ENCODE assay signal across 10 mouse cellular contexts in genomic region chr4:134300316-134300715, GRCm38 (mm10). TPM values are rescaled to one million over a fixed set of nuclear protein-coding genes. Genes with fewer than 3 reads are reported as not detected.
DNase-seq lines count a peak whose midpoint lies in the region; ATAC-seq and TF ChIP-seq lines count a peak whose summit lies in the region.
"Had no signal": no experiment of that assay in that cellular context is flagged by ENCODE, and none has a peak within 500 bp of the region (broad histone marks: within the 10 kb centered on the region; RNA-seq: fewer than 3 reads in every experiment).

No protein-coding gene starts in this region.

- intact Hi-C loops in gastrocnemius, postnatal 36 days (cut with DNase I), result no loop called here

- 81% methylated on average over 9 of the region's 9 CpGs for WGBS in forebrain, postnatal 0 days

- peak; percentile 23 to 43 for DNase-seq in urinary bladder, postnatal 36 days (ENCODE audit: low spot score in 2 of 2)
- no peak for DNase-seq in urinary bladder, postnatal 25 days (ENCODE audit: low spot score)
- peak; percentile 72 to 74 for DNase-seq in gastrocnemius, postnatal 36 days
- peak; percentile 80 for DNase-seq in heart, postnatal 4 days
- no peak for DNase-seq in layer of hippocampus, adult 9-10 months (ENCODE audit: low spot score)
- DNase-seq in forebrain, postnatal 0 days, result no peak
- no peak for DNase-seq in layer of hippocampus, postnatal 36 days

- H3K36me3 ChIP-seq in forebrain, postnatal 0 days (ENCODE audit: insufficient read depth), result no peaks in the 10 kb centered on the region
- H3K36me3 ChIP-seq: embryonic facial prominence, embryonic 10.5 days; hindbrain, embryonic 15.5 days; limb, embryonic 12.5 days had no signal

- no peaks in the 10 kb centered on the region for H3K27me3 ChIP-seq in forebrain, postnatal 0 days (ENCODE audit: insufficient read depth, low read length)
- H3K27me3 ChIP-seq: hindbrain, embryonic 15.5 days had no signal

- no peak overlapping the region for H3K9ac ChIP-seq in forebrain, postnatal 0 days
- H3K9ac ChIP-seq: hindbrain, embryonic 15.5 days; limb, embryonic 12.5 days had no signal

- no peak overlapping the region for H3K4me2 ChIP-seq in forebrain, postnatal 0 days (ENCODE audit: low read depth)
- H3K4me2 ChIP-seq: hindbrain, embryonic 15.5 days; limb, embryonic 12.5 days had no signal

- no peak overlapping the region for H3K4me3 ChIP-seq in forebrain, postnatal 0 days (ENCODE audit: low read depth, low read length)
- H3K4me3 ChIP-seq: embryonic facial prominence, embryonic 10.5 days; hindbrain, embryonic 15.5 days; limb, embryonic 12.5 days had no signal

- H3K27ac ChIP-seq in forebrain, postnatal 0 days (ENCODE audit: low read depth, low read length), result no peak overlapping the region
- H3K27ac ChIP-seq: embryonic facial prominence, embryonic 10.5 days; hindbrain, embryonic 15.5 days; limb, embryonic 12.5 days had no signal

- ATAC-seq in forebrain, postnatal 0 days, result no peak

- no peaks in the 10 kb centered on the region for H3K9me3 ChIP-seq in forebrain, postnatal 0 days (ENCODE audit: low read length)
- H3K9me3 ChIP-seq: embryonic facial prominence, embryonic 10.5 days; hindbrain, embryonic 15.5 days had no signal

- no peak for TF ChIP-seq CTCF in forebrain, postnatal 0 days (IDR thresholded peaks at IDR 0.05; ENCODE audit: low read depth)

- H3K4me1 ChIP-seq in forebrain, postnatal 0 days (ENCODE audit: insufficient read depth), result no peaks in the 10 kb centered on the region
- H3K4me1 ChIP-seq: hindbrain, embryonic 15.5 days; limb, embryonic 12.5 days had no signal

RNA-seq across cellular contexts. Expression of gene Pdik1l, which starts 12.6 kb away (rescaled TPM):
- 1 to 10 TPM; 2.2 to 4.3 TPM for total RNA-seq in gastrocnemius, postnatal 36 days (2021)
- total RNA-seq in heart, postnatal 4 days (2021), result 10 to 100 TPM; 11.8 to 12.2 TPM
- 42.2 and 43.8 TPM in 2 replicates for total RNA-seq in forebrain, postnatal 0 days (2014; rRNA removed)
- polyA plus RNA-seq in forebrain, postnatal 0 days (2015; fragmentation: Nextera tagmentation; extraction: Ambion mirVana), result 21.7 and 28.9 TPM in 2 replicates
- total RNA-seq in layer of hippocampus, postnatal 36 days (2021), result 10 to 100 TPM; 16.7 to 21.5 TPM

RNA-seq across cellular contexts. Expression of gene Trim63, which starts 14.6 kb away (rescaled TPM):
- total RNA-seq in gastrocnemius, postnatal 36 days (2021), result 100 to 1,000 TPM; 241 to 268 TPM
- total RNA-seq in heart, postnatal 4 days (2021), result 100 to 1,000 TPM; 199 to 226 TPM
- total RNA-seq in forebrain, postnatal 0 days (2014; rRNA removed), result 1.3 and 1.5 TPM in 2 replicates
- 0.18 and 0.31 TPM in 2 replicates for polyA plus RNA-seq in forebrain, postnatal 0 days (2015; fragmentation: Nextera tagmentation; extraction: Ambion mirVana)
- total RNA-seq in layer of hippocampus, postnatal 36 days (2021), result not detected

RNA-seq across cellular contexts. Expression of gene Slc30a2, which starts 42.7 kb away (rescaled TPM):
- 10 to 100 TPM in 1 of 2 experiments, 1 to 10 TPM in 1; 3.8 to 22.3 TPM for total RNA-seq in gastrocnemius, postnatal 36 days (2021)
- total RNA-seq in heart, postnatal 4 days (2021), result under 1 TPM; 0.29 to 0.61 TPM
- total RNA-seq in forebrain, postnatal 0 days (2014; rRNA removed), result 0.08 TPM in 1 of 2 replicates, not detected in the other
- 0.15 and 0.28 TPM in 2 replicates for polyA plus RNA-seq in forebrain, postnatal 0 days (2015; fragmentation: Nextera tagmentation; extraction: Ambion mirVana)
- total RNA-seq in layer of hippocampus, postnatal 36 days (2021), result not detected

RNA-seq across cellular contexts. Expression of gene Grrp1, which starts 46.4 kb away (rescaled TPM):
- total RNA-seq in gastrocnemius, postnatal 36 days (2021), result 1 to 10 TPM; 2.4 to 3.6 TPM
- total RNA-seq in heart, postnatal 4 days (2021), result 10 to 100 TPM in 1 of 2 experiments, 1 to 10 TPM in 1; 8.9 to 10.3 TPM
- total RNA-seq in forebrain, postnatal 0 days (2014; rRNA removed), result 14.2 and 18.3 TPM in 2 replicates
- 18.3 and 20.0 TPM in 2 replicates for polyA plus RNA-seq in forebrain, postnatal 0 days (2015; fragmentation: Nextera tagmentation; extraction: Ambion mirVana)
- 1 to 10 TPM; 2.7 to 7.4 TPM for total RNA-seq in layer of hippocampus, postnatal 36 days (2021)

RNA-seq across cellular contexts. Expression of gene Gm30191, which starts 53.6 kb away (rescaled TPM):
- not detected for total RNA-seq in gastrocnemius, postnatal 36 days (2021)
- not detected for total RNA-seq in heart, postnatal 4 days (2021)
- not detected in 2 replicates for total RNA-seq in forebrain, postnatal 0 days (2014; rRNA removed)
- 0.25 TPM in 1 of 2 replicates, not detected in the other for polyA plus RNA-seq in forebrain, postnatal 0 days (2015; fragmentation: Nextera tagmentation; extraction: Ambion mirVana)
- not detected for total RNA-seq in layer of hippocampus, postnatal 36 days (2021)
- polyA plus RNA-seq: embryonic facial prominence, embryonic 10.5 days; limb, embryonic 12.5 days had no signal

Comparison
In these comparisons a context has a peak if more than half of its experiments do, and no peak if none do; other contexts are left out.
1. DNase-seq: peak in urinary bladder, postnatal 36 days (2 of 2), gastrocnemius, postnatal 36 days (2 of 2) and heart, postnatal 4 days (single experiment); none in urinary bladder, postnatal 25 days (single experiment), layer of hippocampus, adult 9-10 months (single experiment), forebrain, postnatal 0 days (single experiment) and layer of hippocampus, postnatal 36 days (0 of 2).
2. RNA of gene Trim63, which starts 14.6 kb away (total RNA-seq): 241 to 268 TPM in gastrocnemius, postnatal 36 days and 199 to 226 TPM in heart, postnatal 4 days; 1.3 to 1.5 TPM in forebrain, postnatal 0 days and not detected in layer of hippocampus, postnatal 36 days; every median in the first group is over 10 times any median in the second.